Mouse (Mus musculus) heart, postnatal 0 days (tissue): ENCODE measurements around the gene Arfgap1. TPM values are rescaled to one million over a fixed set of nuclear protein-coding genes. Genes with fewer than 3 reads are reported as not detected.

Experiments
- ATAC-seq: fragments of 200-750 bp; cut with Nextera tagmentation; 2 replicates; pipeline ENCODE4 v1.8.0; 2017; ENCODE audit warnings: low read depth, moderate number of reproducible peaks, moderate library complexity; ENCODE audit not compliant: insufficient read depth
- DNase-seq: peaks from one replicate; pipeline ENCODE4 v3.0.0-alpha.2; 2016; ENCODE audit warnings: low spot score
- H3K27ac ChIP-seq: fragments of 300-500 bp; sonication (generic); 2 replicates; pipeline ENCODE4 v1.5.1; 2014; ENCODE audit warnings: low read depth, mild to moderate bottlenecking
- H3K27me3 ChIP-seq: fragments of 300-500 bp; sonication (generic); 2 replicates; pipeline ENCODE4 v1.6.1; 2014; ENCODE audit warnings: low read length, mixed read lengths; ENCODE audit not compliant: control insufficient read depth, insufficient read depth
- H3K36me3 ChIP-seq: fragments of 300-500 bp; sonication (generic); replicated peaks from 2 replicates; pipeline ENCODE4 v1.6.1; 2014; ENCODE audit warnings: low read length, mixed read lengths; ENCODE audit not compliant: control insufficient read depth, insufficient read depth
- H3K4me1 ChIP-seq: fragments of 300-500 bp; sonication (generic); 2 replicates; pipeline ENCODE4 v1.6.1; 2014; ENCODE audit warnings: antibody characterized with exemption; ENCODE audit not compliant: control insufficient read depth, insufficient read depth
- H3K4me2 ChIP-seq: fragments of 300-500 bp; sonication (generic); 2 replicates; pipeline ENCODE4 v1.6.1; 2014; ENCODE audit warnings: low read depth, mild to moderate bottlenecking, low read length, moderate library complexity
- H3K4me3 ChIP-seq: fragments of 300-500 bp; sonication (generic); 2 replicates; pipeline ENCODE4 v1.5.1; 2014; ENCODE audit warnings: low read depth, low read length
- H3K9ac ChIP-seq: fragments of 300-500 bp; sonication (generic); replicated peaks from 2 replicates; pipeline ENCODE4 v1.6.1; 2014; ENCODE audit warnings: low read depth, low read length, mixed read lengths
- H3K9me3 ChIP-seq: fragments of 300-500 bp; sonication (generic); replicated peaks from 2 replicates; pipeline ENCODE4 v1.6.1; 2016; ENCODE audit warnings: low read length; ENCODE audit not compliant: control insufficient read depth
- CTCF ChIP-seq: IDR thresholded peaks from 2 replicates; pipeline ENCODE4 v1.5.1; 2016; ENCODE audit warnings: antibody characterized with exemption, control low read depth, low read depth
- EP300 ChIP-seq: IDR thresholded peaks from 2 replicates; pipeline ENCODE4 v1.6.1; 2016; ENCODE audit warnings: antibody characterized with exemption, low read depth
- WGBS: fragments of 180-500 bp; shearing (Covaris S2); extraction: QIAGEN DNeasy Blood & Tissue Kit; methylation state at CpG from one replicate; pipeline ENCODE4 v1.1.7; 2014; 5-methylcytosine and 5-hydroxymethylcytosine counted together
- polyA plus RNA-seq: library from polyadenylated mRNA; unstranded; fragments of >200 nt; fragmentation: Nextera tagmentation; extraction: Ambion mirVana; gene quantifications from 2 replicates; pipeline ENCODE4 v1.2.1, GENCODE M21; 2015
- total RNA-seq: library from RNA; depleted of rRNA; stranded (reverse); fragments of >200 nt; gene quantifications from 2 replicates; pipeline ENCODE4 v1.2.3, GENCODE M21; 2014; ENCODE audit warnings: low replicate concordance; rRNA removed

Arfgap1 gene
- total RNA-seq (40.9 and 58.7 TPM in 2 replicates), polyA plus RNA-seq (51.0 and 51.4 TPM in 2 replicates)

GRCm38 (mm10) chr2:180967010-180967763 lies at the start of gene Arfgap1:
TSS of gene Arfgap1 (plus strand) at chr2:180967225.
- H3K9me3 ChIP-seq: no peaks in the 10 kb centered on the region
- H3K27ac ChIP-seq: peak within 1 kb of the TSS; percentile 92
- peak within 1 kb of the TSS; percentile 78 for H3K4me2 ChIP-seq
- H3K9ac ChIP-seq: peak within 1 kb of the TSS; percentile 92
- H3K36me3 ChIP-seq: peaks cover 33% of the 10 kb centered on the region
- under 1% methylated on average over 56 of the region's 57 CpGs for WGBS
- DNase-seq: peak; percentile 95
- H3K4me1 ChIP-seq: peaks cover 19% of the 10 kb centered on the region
- ATAC-seq: peak; percentile 92
- no peaks in the 10 kb centered on the region for H3K27me3 ChIP-seq
- H3K4me3 ChIP-seq: peak within 1 kb of the TSS; percentile 82
- TF ChIP-seq CTCF (no peak), EP300 (0 out of 2 replicates have a peak, but pooled peaks have one; percentile 28)

DNA sequence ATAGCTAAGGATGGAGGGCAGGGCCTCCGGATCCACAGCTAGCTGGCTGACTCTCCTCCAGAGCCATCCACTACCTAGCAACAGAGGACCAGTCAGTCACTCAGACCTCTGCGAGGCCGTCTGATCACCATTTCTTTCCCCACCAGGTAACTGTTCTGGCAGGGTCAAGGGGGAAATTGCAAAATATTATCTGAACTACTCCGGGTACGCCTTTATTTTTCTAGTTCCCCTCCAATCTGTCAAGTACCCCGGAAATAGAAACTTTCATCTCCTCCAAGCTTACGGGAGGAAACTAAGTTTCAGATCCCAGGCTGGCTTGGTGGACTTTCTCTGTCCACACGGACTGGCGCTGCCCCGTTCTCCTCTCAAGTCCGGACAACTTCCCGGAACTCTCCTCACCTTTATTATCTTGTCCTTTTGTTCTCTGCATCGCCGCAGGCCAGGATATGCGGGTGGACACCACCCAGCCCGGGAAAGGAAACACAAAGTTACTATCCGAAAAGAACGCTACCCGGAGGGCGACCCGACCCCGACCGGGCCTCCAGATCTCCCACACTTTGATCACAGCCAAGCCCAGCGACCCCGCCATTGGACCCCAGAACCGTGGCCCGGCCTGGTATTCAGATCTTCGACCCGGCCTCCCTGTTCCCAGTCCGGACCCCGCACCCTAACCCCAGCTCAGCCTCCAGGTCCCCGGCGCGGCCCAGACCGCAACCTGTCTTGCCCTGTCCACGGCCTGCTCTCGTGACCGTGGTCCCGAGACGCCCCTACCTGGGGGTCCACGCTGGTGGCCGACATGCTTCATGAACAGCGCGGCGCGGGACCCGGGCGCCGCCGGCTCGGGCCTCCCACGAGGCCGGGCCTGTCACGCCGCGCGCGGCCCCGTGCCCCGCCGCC lies 46.9 kb upstream of the Arfgap1 start:
- H3K4me2 ChIP-seq: peak overlapping the region; percentile 86
- peaks cover 22% of the 10 kb centered on the region for H3K4me1 ChIP-seq
- TF ChIP-seq CTCF (no peak), EP300 (no peak)
- peak overlapping the region; percentile 78 for H3K27ac ChIP-seq
- peak overlapping the region; percentile 98 for H3K9ac ChIP-seq
- H3K4me3 ChIP-seq: peak overlapping the region; percentile 94
- WGBS: under 1% methylated on average over 61 of the region's 61 CpGs
- ATAC-seq: peak; percentile 31; the same call in 1 of the 2 replicates
- peaks cover 34% of the 10 kb centered on the region for H3K36me3 ChIP-seq
- DNase-seq: no peak
- H3K9me3 ChIP-seq: no peaks in the 10 kb centered on the region
- H3K27me3 ChIP-seq: no peaks in the 10 kb centered on the region

DNA sequence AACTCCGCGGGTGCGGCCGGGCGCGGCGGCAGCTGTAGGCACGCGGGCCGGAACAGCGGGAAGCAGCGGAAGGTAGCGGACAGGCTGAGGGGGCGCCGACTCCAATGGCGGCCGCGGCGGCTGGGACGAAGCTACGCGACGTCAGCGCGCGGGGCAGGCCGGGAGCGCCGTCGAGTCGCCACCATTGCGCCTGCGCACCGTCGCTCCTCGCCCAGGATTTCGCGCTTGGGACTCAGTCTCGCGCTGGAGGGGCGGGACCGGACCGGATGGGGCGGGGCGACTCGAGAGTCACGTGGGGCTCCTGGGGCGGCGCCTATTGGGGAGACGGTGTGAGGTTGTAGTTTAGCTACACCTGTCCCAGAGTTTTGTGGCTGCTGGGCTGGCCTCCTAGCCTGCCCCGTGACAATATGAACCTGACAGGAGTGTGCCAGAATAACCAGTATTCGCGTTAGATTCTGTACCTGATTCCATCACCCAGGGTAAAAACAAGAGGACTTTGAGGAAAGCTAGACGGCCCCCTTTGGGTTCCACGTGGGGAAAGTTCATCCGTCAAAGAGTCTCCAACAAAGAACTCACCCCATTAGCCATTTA lies 46.1 kb upstream of the Arfgap1 start, which contains the start of gene Ythdf1:
Ythdf1 (minus strand) TSS at position 140 of the 591 bp plus-strand sequence.
- H3K36me3 ChIP-seq: peaks cover 26% of the 10 kb centered on the region
- peak; percentile 98 for ATAC-seq
- H3K4me1 ChIP-seq: peaks cover 19% of the 10 kb centered on the region
- no peak for TF ChIP-seq CTCF
- TF ChIP-seq EP300: no peak
- peak within 1 kb of the TSS; percentile 78 for H3K27ac ChIP-seq
- H3K9ac ChIP-seq: peak within 1 kb of the TSS; percentile 98
- no peaks in the 10 kb centered on the region for H3K27me3 ChIP-seq
- H3K4me2 ChIP-seq: peak within 1 kb of the TSS; percentile 86
- WGBS: 1% methylated on average over 45 of the region's 56 CpGs
- peak within 1 kb of the TSS; percentile 94 for H3K4me3 ChIP-seq
- no peaks in the 10 kb centered on the region for H3K9me3 ChIP-seq
- peak; percentile 94 for DNase-seq

DNA sequence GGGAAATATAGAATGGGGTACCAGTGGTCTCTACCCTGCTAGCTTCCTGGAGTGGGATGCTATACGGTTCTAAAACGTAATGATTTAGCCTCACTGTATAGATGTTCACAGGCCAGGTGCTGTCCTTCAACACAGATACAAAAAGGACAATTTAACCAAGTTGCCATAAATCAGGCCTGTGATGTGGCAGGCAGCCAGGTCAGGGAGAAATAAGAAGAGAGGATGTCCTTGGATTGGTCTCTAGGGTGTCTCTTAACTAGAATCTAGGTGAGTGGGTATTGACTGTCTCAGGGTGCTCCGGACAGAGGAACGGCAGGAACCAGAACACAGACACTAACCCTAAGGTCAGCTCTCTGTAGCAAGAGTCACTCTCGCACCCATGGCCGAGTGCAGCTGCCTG lies 44.3 kb upstream of the Arfgap1 start:
- DNase-seq (no peak), ATAC-seq (no peak)
- Histone ChIP-seq H3K27me3 (no peaks in the 10 kb centered on the region), H3K9ac (no peak overlapping the region), H3K4me2 (no peak overlapping the region), H3K27ac (no peak overlapping the region), H3K36me3 (peaks cover 9% of the 10 kb centered on the region), H3K4me1 (peaks cover 14% of the 10 kb centered on the region), H3K4me3 (no peak overlapping the region), H3K9me3 (no peaks in the 10 kb centered on the region)
- 77% methylated on average over 6 of the region's 6 CpGs for whole genome bisulfite sequencing
- TF ChIP-seq EP300 (no peak), CTCF (no peak)

DNA sequence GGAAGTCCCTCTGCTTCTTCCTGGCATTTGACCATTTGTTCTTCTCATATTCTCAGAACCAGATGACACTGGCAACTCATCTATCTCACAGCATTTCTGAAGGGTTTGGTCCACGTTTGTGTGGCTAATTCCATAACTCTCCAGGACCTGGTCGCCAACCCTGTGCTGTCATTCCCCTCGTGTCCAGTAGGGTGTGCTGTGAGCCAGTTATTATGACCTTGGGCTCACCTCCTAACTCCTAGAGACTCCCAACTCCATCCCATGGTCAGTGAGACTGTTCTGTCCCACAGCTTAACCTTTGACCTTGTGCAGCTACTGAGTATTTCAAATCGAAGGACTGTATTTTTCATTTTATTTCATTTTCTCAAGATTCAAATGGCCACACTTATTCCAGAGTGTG lies 41.8 kb upstream of the Arfgap1 start:
- TF ChIP-seq CTCF (peak; percentile 95), EP300 (no peak)
- Histone ChIP-seq H3K4me2 (no peak overlapping the region), H3K4me1 (0 out of 2 replicates have a peak, but pooled peaks cover 6% of the 10 kb centered on the region), H3K27me3 (no peaks in the 10 kb centered on the region), H3K36me3 (no peaks in the 10 kb centered on the region), H3K27ac (no peak overlapping the region), H3K9me3 (no peaks in the 10 kb centered on the region), H3K9ac (no peak overlapping the region), H3K4me3 (no peak overlapping the region)
- 2% methylated on average over 4 of the region's 4 CpGs for WGBS
- no peak for ATAC-seq
- peak; percentile 61 for DNase-seq
